Mouse (Mus musculus): ENCODE measurements at regions not wholly inside any gene's neighbourhood (a gene's known extent, or its start where the extent isn't known, plus 50 kb on each side); places are given as distances from the start of the nearest gene placed in this dataset.

DNA sequence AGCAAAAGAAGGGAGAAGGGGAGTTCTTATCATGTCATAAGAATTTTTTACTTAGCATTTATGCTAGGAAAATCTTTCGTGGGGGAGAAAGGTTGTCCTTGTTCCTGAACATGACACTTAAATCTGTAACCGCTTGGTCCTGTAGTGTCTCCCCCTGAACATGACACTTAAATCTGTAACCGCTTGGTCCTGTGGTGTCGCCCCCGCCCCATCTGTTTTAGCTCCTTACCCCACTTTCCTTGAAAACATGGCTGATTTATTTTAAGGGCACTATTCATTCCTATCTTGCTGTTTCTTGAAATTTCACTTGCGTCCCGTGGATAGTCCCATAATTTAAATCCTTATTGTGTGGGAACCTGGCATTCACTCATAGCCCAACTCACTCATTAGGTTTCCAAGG lies 82.2 kb downstream of the Rap2a start:
- no peaks in the 10 kb centered on the region for H3K4me1 ChIP-seq (ENCODE audit: control insufficient read depth, insufficient read depth, low read length)
- ATAC-seq (ENCODE audit: low FRiP score, low read depth) (no peak), DNase-seq (ENCODE audit: low spot score) (no peak)
- no peak for TF ChIP-seq POLR2A (IDR thresholded peaks at IDR 0.05; ENCODE audit: borderline replicate concordance, extremely low read depth, insufficient read depth, insufficient read length)
- H3K9ac ChIP-seq (ENCODE audit: low read depth, low read length, severe bottlenecking) = no peak overlapping the region
- H3K4me2 ChIP-seq (replicated peaks; ENCODE audit: low read depth, low read length, severe bottlenecking) = no peak overlapping the region
- no peaks in the 10 kb centered on the region for H3K9me3 ChIP-seq (ENCODE audit: control insufficient read depth, low read length)
- no peaks in the 10 kb centered on the region for H3K36me3 ChIP-seq (ENCODE audit: control insufficient read depth, insufficient read depth, low read length)
- no peak overlapping the region for H3K4me3 ChIP-seq (replicated peaks; ENCODE audit: low read length)
- H3K27ac ChIP-seq (replicated peaks; ENCODE audit: low read depth, low read length) = no peak overlapping the region
- WGBS = 78% methylated on average over 7 of the region's 7 CpGs
- no peaks in the 10 kb centered on the region for H3K27me3 ChIP-seq (ENCODE audit: control insufficient read depth, insufficient read depth, low read length)

DNA sequence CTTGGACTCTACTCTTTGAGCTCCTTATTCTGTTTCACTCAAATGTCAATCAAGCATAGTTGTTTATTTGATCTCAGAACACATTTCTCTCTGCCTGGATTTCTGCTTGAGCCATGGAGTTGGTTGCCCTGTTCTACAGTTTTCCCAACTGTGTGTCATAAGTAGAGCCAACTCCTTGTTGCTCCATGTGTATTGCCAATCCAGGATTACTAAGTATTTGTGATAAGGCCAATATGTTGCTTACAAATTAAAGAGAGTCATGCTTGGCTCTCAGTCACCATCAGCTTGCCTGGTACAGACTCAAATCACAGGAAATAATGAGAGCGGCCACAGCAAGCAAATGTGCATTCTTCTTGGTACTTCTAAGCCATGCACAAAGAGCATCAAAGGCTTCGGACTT lies 82.7 kb downstream of the Rap2a start:
- H3K36me3 ChIP-seq (ENCODE audit: control insufficient read depth, insufficient read depth, low read length) = no peaks in the 10 kb centered on the region
- TF ChIP-seq POLR2A (IDR thresholded peaks at IDR 0.05; ENCODE audit: borderline replicate concordance, extremely low read depth, insufficient read depth, insufficient read length) = no peak
- H3K4me2 ChIP-seq (replicated peaks; ENCODE audit: low read depth, low read length, severe bottlenecking) = no peak overlapping the region
- H3K27me3 ChIP-seq (ENCODE audit: control insufficient read depth, insufficient read depth, low read length) = no peaks in the 10 kb centered on the region
- no peak overlapping the region for H3K4me3 ChIP-seq (replicated peaks; ENCODE audit: low read length)
- 91% methylated on average over 2 of the region's 2 CpGs for WGBS
- DNase-seq (ENCODE audit: low spot score) (no peak), ATAC-seq (ENCODE audit: low FRiP score, low read depth) (no peak)
- H3K9me3 ChIP-seq (ENCODE audit: control insufficient read depth, low read length) = no peaks in the 10 kb centered on the region
- no peak overlapping the region for H3K9ac ChIP-seq (ENCODE audit: low read depth, low read length, severe bottlenecking)
- H3K27ac ChIP-seq (replicated peaks; ENCODE audit: low read depth, low read length) = no peak overlapping the region
- no peaks in the 10 kb centered on the region for H3K4me1 ChIP-seq (ENCODE audit: control insufficient read depth, insufficient read depth, low read length)

DNA sequence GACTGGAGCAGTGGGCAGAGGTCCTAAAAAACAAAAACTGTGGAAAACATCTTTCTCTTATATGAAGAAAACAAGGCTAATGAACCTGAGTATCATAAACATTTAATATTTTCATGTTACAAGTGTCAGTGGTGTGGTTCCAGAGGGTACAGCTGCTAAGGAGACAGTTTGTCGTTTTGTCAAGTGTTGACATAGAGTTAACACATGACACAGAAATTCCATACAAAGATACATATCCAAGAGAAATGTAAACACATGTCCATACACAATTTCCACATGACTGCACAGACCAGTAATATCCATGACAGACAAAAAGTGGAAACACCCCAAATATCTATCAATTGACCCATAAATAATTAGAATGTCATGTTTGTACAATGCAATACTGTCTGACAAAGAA lies 88.7 kb downstream of the Rap2a start:
- Histone ChIP-seq H3K36me3 (ENCODE audit: control insufficient read depth, insufficient read depth, low read length) (no peaks in the 10 kb centered on the region), H3K9ac (ENCODE audit: low read depth, low read length, severe bottlenecking) (no peak overlapping the region), H3K4me3 (replicated peaks; ENCODE audit: low read length) (no peak overlapping the region), H3K27me3 (ENCODE audit: control insufficient read depth, insufficient read depth, low read length) (no peaks in the 10 kb centered on the region), H3K9me3 (ENCODE audit: control insufficient read depth, low read length) (no peaks in the 10 kb centered on the region), H3K4me1 (ENCODE audit: control insufficient read depth, insufficient read depth, low read length) (no peaks in the 10 kb centered on the region), H3K27ac (replicated peaks; ENCODE audit: low read depth, low read length) (no peak overlapping the region), H3K4me2 (replicated peaks; ENCODE audit: low read depth, low read length, severe bottlenecking) (no peak overlapping the region)
- no peak for TF ChIP-seq POLR2A (IDR thresholded peaks at IDR 0.05; ENCODE audit: borderline replicate concordance, extremely low read depth, insufficient read depth, insufficient read length)
- 79% methylated on average over 1 of the region's 1 CpGs for WGBS
- ATAC-seq (ENCODE audit: low FRiP score, low read depth) = no peak
- no peak for DNase-seq (ENCODE audit: low spot score)

DNA sequence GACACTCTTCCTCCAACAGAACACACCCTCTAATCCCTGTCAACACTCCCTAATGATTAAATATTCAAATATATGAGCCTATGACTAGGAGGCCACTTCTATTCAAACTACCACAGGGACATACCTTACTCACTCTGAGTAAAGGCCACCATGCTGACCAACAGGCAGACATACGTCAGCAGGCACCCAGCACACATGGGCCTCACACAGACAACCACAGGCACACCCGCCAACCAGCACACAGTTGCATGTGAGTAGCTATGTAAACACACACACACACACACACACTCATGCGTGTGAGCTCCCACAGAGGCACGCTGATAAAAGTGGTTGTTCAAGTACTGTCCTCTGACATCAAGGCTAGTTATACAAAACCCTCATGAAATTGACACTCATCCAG lies 89.8 kb downstream of the Rap2a start:
- 90% methylated on average over 4 of the region's 4 CpGs for WGBS
- ATAC-seq (ENCODE audit: low FRiP score, low read depth) = no peak
- no peaks in the 10 kb centered on the region for H3K4me1 ChIP-seq (ENCODE audit: control insufficient read depth, insufficient read depth, low read length)
- DNase-seq (ENCODE audit: low spot score) = no peak
- H3K4me2 ChIP-seq (replicated peaks; ENCODE audit: low read depth, low read length, severe bottlenecking) = no peak overlapping the region
- H3K9ac ChIP-seq (ENCODE audit: low read depth, low read length, severe bottlenecking) = no peak overlapping the region
- no peak for TF ChIP-seq POLR2A (IDR thresholded peaks at IDR 0.05; ENCODE audit: borderline replicate concordance, extremely low read depth, insufficient read depth, insufficient read length)
- H3K9me3 ChIP-seq (ENCODE audit: control insufficient read depth, low read length) = no peaks in the 10 kb centered on the region
- H3K4me3 ChIP-seq (replicated peaks; ENCODE audit: low read length) = no peak overlapping the region
- no peak overlapping the region for H3K27ac ChIP-seq (replicated peaks; ENCODE audit: low read depth, low read length)
- H3K36me3 ChIP-seq (ENCODE audit: control insufficient read depth, insufficient read depth, low read length) = no peaks in the 10 kb centered on the region
- H3K27me3 ChIP-seq (ENCODE audit: control insufficient read depth, insufficient read depth, low read length) = no peaks in the 10 kb centered on the region

DNA sequence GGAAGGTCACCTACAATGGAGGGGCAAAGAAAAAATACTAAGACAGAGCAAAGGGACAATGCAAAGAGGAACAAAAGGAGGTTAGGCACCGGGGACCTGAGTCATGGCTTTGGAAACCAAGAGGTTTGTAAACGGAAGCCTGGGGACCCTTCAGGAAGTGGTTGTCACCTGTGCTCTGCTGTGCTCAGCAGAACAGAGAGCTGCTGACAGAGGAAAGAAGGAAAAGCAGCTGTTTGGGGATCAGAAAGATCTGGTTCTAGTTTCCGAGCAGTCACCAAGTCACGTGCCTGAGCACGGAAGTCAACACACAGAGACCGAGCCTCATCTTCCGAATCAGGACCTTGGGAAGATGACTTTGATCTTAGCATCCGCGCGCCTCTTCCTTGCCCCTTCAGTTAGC lies 94.0 kb downstream of the Rap2a start:
- WGBS = 86% methylated on average over 10 of the region's 10 CpGs
- Histone ChIP-seq H3K4me2 (replicated peaks; ENCODE audit: low read depth, low read length, severe bottlenecking) (no peak overlapping the region), H3K36me3 (ENCODE audit: control insufficient read depth, insufficient read depth, low read length) (no peaks in the 10 kb centered on the region), H3K9me3 (ENCODE audit: control insufficient read depth, low read length) (no peaks in the 10 kb centered on the region), H3K9ac (ENCODE audit: low read depth, low read length, severe bottlenecking) (no peak overlapping the region), H3K27ac (replicated peaks; ENCODE audit: low read depth, low read length) (no peak overlapping the region), H3K27me3 (ENCODE audit: control insufficient read depth, insufficient read depth, low read length) (no peaks in the 10 kb centered on the region), H3K4me1 (ENCODE audit: control insufficient read depth, insufficient read depth, low read length) (no peaks in the 10 kb centered on the region), H3K4me3 (replicated peaks; ENCODE audit: low read length) (no peak overlapping the region)
- ATAC-seq (ENCODE audit: low FRiP score, low read depth) = no peak
- DNase-seq (ENCODE audit: low spot score) = no peak
- no peak for TF ChIP-seq POLR2A (IDR thresholded peaks at IDR 0.05; ENCODE audit: borderline replicate concordance, extremely low read depth, insufficient read depth, insufficient read length)

DNA sequence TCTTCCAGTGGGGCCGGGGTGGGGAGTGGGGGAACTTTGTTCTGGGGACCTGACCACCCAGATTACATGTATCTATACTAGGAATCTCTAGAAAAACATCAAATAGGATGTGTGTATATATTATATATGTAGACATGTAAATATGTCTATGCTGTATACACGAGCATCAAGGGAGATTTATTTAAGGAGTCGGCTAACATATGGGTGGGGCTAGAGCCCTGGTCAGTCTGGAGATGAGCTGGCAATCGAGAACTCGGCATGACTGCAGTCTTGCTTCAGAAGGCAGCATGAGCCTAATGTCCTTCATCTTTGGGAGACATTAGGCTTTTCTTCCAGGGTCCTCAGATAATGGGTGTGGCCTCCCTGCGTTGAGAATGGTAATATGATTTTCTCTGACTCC lies 97.0 kb downstream of the Rap2a start:
- H3K4me1 ChIP-seq (ENCODE audit: control insufficient read depth, insufficient read depth, low read length) = no peaks in the 10 kb centered on the region
- no peaks in the 10 kb centered on the region for H3K36me3 ChIP-seq (ENCODE audit: control insufficient read depth, insufficient read depth, low read length)
- TF ChIP-seq POLR2A (IDR thresholded peaks at IDR 0.05; ENCODE audit: borderline replicate concordance, extremely low read depth, insufficient read depth, insufficient read length) = no peak
- 84% methylated on average over 6 of the region's 6 CpGs for WGBS
- H3K27me3 ChIP-seq (ENCODE audit: control insufficient read depth, insufficient read depth, low read length) = no peaks in the 10 kb centered on the region
- H3K4me3 ChIP-seq (replicated peaks; ENCODE audit: low read length) = no peak overlapping the region
- no peak overlapping the region for H3K4me2 ChIP-seq (replicated peaks; ENCODE audit: low read depth, low read length, severe bottlenecking)
- ATAC-seq (ENCODE audit: low FRiP score, low read depth) (no peak), DNase-seq (ENCODE audit: low spot score) (no peak)
- H3K9me3 ChIP-seq (ENCODE audit: control insufficient read depth, low read length) = no peaks in the 10 kb centered on the region
- no peak overlapping the region for H3K27ac ChIP-seq (replicated peaks; ENCODE audit: low read depth, low read length)
- no peak overlapping the region for H3K9ac ChIP-seq (ENCODE audit: low read depth, low read length, severe bottlenecking)
